Mouse (Mus musculus) heart, postnatal 0 days (tissue): Measurements from ENCODE around the gene Pcdh9.

Experiments
- CTCF ChIP-seq: IDR thresholded peaks from 2 replicates; pipeline ENCODE4 v1.5.1; 2016; ENCODE audit warnings: antibody characterized with exemption, control low read depth, low read depth
- EP300 ChIP-seq: IDR thresholded peaks from 2 replicates; pipeline ENCODE4 v1.6.1; 2016; ENCODE audit warnings: antibody characterized with exemption, low read depth

DNA sequence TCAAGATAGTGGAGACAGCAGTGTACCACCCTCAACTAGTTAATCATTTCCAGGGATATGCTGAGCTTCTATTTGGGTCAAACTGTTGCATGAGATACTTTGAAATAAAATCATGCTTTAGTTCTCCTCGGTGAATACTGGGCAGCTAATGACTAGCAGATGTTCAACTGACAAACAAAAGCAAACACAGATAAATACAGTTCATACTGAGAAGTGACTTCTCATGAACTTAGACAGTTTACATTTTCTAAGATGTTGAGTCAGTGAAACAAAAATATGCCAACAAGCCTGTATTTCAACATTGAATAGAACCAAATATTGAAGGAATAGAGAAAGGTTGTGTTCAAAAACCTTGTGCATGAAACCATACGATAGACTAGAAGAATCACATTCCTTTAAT lies 795.4 kb downstream of the Pcdh9 start:
- TF ChIP-seq CTCF, result no peak
- TF ChIP-seq EP300, result no peak
